Mouse (Mus musculus) lung, embryonic 16.5 days (tissue): ENCODE measurements around the gene Bcl2l13. TPM values are rescaled to one million over a fixed set of nuclear protein-coding genes. Genes with fewer than 3 reads are reported as not detected.
"Not testable (repeated sequence)": the region's sequence is repeated elsewhere in the genome, so short reads cannot be mapped to it uniquely, and the experiment has no call there.

Experiments
- ATAC-seq: fragments of 200-750 bp; cut with Nextera tagmentation; 2 replicates; pipeline ENCODE4 v1.8.0; 2017; ENCODE audit warnings: low read depth, mild to moderate bottlenecking, moderate library complexity
- H3K27ac ChIP-seq: fragments of 300-500 bp; sonication (generic); 2 replicates; pipeline ENCODE4 v1.5.1; 2014; ENCODE audit warnings: mild to moderate bottlenecking, control low read depth, low read length
- H3K27me3 ChIP-seq: fragments of 300-500 bp; sonication (generic); 2 replicates; pipeline ENCODE4 v1.6.1; 2014; ENCODE audit warnings: low read depth, low read length, mixed read lengths; ENCODE audit not compliant: control insufficient read depth, insufficient read depth
- H3K36me3 ChIP-seq: fragments of 300-500 bp; sonication (generic); 2 replicates; pipeline ENCODE4 v1.6.1; 2014; ENCODE audit warnings: low read length; ENCODE audit not compliant: control insufficient read depth, insufficient read depth
- H3K4me1 ChIP-seq: fragments of 300-500 bp; sonication (generic); replicated peaks from 2 replicates; pipeline ENCODE4 v1.6.1; 2014; ENCODE audit warnings: low read length, mixed read lengths; ENCODE audit not compliant: control insufficient read depth, insufficient read depth
- H3K4me2 ChIP-seq: fragments of 300-500 bp; sonication (generic); 2 replicates; pipeline ENCODE4 v1.6.1; 2014; ENCODE audit warnings: low read depth, low read length, control low read depth
- H3K4me3 ChIP-seq: fragments of 300-500 bp; sonication (generic); 2 replicates; pipeline ENCODE4 v1.5.1; 2014; ENCODE audit warnings: mild to moderate bottlenecking, low read length, control low read depth
- H3K9ac ChIP-seq: fragments of 300-500 bp; sonication (generic); 2 replicates; pipeline ENCODE4 v1.6.1; 2014; ENCODE audit warnings: low read length, control low read depth
- H3K9me3 ChIP-seq: fragments of 300-500 bp; sonication (generic); 2 replicates; pipeline ENCODE4 v1.6.1; 2016; ENCODE audit warnings: low read length; ENCODE audit not compliant: control insufficient read depth
- WGBS: fragments of 180-500 bp; shearing (Covaris S2); extraction: QIAGEN DNeasy Blood & Tissue Kit; methylation state at CpG from one replicate; pipeline ENCODE4 v1.1.7; 2014; 5-methylcytosine and 5-hydroxymethylcytosine counted together
- polyA plus RNA-seq: library from polyadenylated mRNA; unstranded; fragments of >200 nt; fragmentation: Nextera tagmentation; extraction: Ambion mirVana; gene quantifications from 2 replicates; pipeline ENCODE4 v1.2.1, GENCODE M21; 2015

The Bcl2l13 gene
- polyA plus RNA-seq, 1 experiment from 2014 or later = 27.2 TPM

DNA sequence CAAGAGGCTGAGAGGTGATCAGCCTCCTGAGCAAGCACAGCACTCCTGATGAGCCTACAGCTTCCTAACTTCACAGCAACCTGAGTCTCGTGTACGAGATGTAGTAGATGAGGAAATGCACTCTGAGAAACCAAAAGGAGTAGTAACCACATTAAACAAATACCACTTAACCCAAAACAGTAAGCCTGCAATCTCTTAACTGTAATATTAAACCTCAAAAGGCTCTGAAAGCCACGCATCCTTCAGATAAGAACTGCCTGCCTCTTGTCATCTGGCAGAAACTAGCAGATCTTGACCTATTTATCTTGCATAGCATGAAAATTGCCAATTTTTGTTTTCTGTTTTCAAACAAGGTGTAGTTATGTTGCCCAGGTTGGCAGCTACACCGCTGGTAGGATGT lies 37.1 kb upstream of the Bcl2l13 start:
- Histone ChIP-seq H3K27me3 (no peaks in the 10 kb centered on the region), H3K4me2 (no peak overlapping the region), H3K4me1 (no peaks in the 10 kb centered on the region), H3K9ac (no peak overlapping the region), H3K27ac (no peak overlapping the region), H3K9me3 (no peaks in the 10 kb centered on the region), H3K36me3 (peaks cover 45% of the 10 kb centered on the region), H3K4me3 (no peak overlapping the region)
- ATAC-seq = no peak
- WGBS = 84% methylated on average over 4 of the region's 4 CpGs

- WGBS = 86% methylated on average over 4 of the region's 4 CpGs
- Histone ChIP-seq H3K27ac (no peak overlapping the region), H3K9ac (no peak overlapping the region), H3K4me3 (no peak overlapping the region), H3K36me3 (peaks cover 44% of the 10 kb centered on the region), H3K9me3 (no peaks in the 10 kb centered on the region), H3K27me3 (no peaks in the 10 kb centered on the region), H3K4me1 (no peaks in the 10 kb centered on the region), H3K4me2 (no peak overlapping the region)
- ATAC-seq = no peak
These were observed 36.4 kb upstream of the Bcl2l13 start for GRCm38 (mm10) chr6:120799581-120800041.

DNA sequence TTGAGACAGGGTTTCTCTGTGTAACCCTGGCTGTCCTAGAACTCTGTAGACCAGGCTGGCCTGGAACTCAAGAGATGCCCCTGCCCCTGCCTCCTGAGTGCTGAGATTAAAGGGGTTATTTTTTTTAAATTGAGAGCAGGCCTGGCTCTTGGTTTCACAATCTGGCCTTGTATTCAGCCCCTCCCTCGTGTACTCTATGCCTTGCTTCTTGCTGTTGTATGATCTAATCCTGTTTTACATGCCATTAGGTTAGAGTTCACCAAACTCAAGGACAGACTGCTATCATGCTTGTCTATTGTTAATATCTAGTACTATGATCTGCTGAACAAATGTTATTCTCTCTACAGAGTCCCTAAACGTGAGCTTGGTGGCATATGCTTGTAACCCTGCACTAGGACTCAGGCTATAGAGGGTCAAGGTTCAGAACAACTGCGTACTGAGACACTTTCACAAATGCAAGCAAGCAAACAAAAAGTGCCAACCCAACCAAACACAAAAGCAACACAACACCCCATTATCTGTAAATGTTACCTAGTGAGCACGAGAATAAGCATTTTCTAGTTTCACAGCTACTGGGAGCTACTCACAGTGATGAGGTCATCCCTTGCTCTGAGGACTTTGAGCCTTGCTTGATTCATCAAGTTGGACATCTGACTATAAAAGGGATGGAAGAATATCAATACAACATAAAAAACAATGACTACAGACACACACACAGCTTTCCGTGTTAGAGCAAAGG lies 28.8 kb upstream of the Bcl2l13 start:
- no peak overlapping the region for H3K27ac ChIP-seq
- no peaks in the 10 kb centered on the region for H3K27me3 ChIP-seq
- no peak overlapping the region for H3K9ac ChIP-seq
- H3K4me3 ChIP-seq = no peak overlapping the region
- no peak for ATAC-seq
- peaks cover 43% of the 10 kb centered on the region for H3K36me3 ChIP-seq
- no peaks in the 10 kb centered on the region for H3K4me1 ChIP-seq
- H3K4me2 ChIP-seq = no peak overlapping the region
- H3K9me3 ChIP-seq = no peaks in the 10 kb centered on the region
- 69% methylated on average over 5 of the region's 5 CpGs for WGBS

DNA sequence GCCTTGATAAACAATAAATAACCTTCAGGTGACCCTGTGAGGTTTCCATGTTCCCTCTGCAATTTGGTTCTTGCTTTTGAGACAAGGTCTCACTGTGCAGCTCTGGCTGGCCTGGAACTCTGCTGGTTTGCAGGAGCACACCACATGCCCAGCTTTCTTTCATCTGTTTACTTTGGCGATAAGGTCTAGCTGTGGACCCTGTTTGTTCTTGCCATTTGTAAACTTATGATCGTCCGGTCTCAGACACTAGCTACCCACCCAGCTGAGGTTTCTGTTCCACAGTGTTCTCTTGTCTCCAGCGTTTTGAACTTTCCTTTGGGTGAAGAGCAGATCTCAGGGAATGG lies 28.3 kb upstream of the Bcl2l13 start:
- 69% methylated on average over 4 of the region's 4 CpGs for whole genome bisulfite sequencing
- H3K36me3 ChIP-seq = peaks cover 40% of the 10 kb centered on the region
- no peaks in the 10 kb centered on the region for H3K27me3 ChIP-seq
- H3K4me2 ChIP-seq = no peak overlapping the region
- no peak overlapping the region for H3K27ac ChIP-seq
- no peaks in the 10 kb centered on the region for H3K9me3 ChIP-seq
- H3K4me3 ChIP-seq = no peak overlapping the region
- H3K9ac ChIP-seq = no peak overlapping the region
- no peak for ATAC-seq
- H3K4me1 ChIP-seq = no peaks in the 10 kb centered on the region

- over 99% methylated on average over 6 of the region's 10 CpGs for WGBS
- not testable (repeated sequence) for ATAC-seq, H3K27ac ChIP-seq
These were observed 24.0 kb upstream of the Bcl2l13 start for GRCm38 (mm10) chr6:120811999-120812398.

GRCm38 (mm10) chr6:120819294-120819693 lies 16.7 kb upstream of the Bcl2l13 start:
- peaks cover 10% of the 10 kb centered on the region for H3K4me1 ChIP-seq
- H3K4me2 ChIP-seq = no peak overlapping the region
- no peak overlapping the region for H3K27ac ChIP-seq
- H3K9ac ChIP-seq = no peak overlapping the region
- WGBS = 92% methylated on average over 2 of the region's 2 CpGs
- ATAC-seq = no peak
- no peaks in the 10 kb centered on the region for H3K27me3 ChIP-seq
- no peaks in the 10 kb centered on the region for H3K9me3 ChIP-seq
- H3K4me3 ChIP-seq = no peak overlapping the region
- H3K36me3 ChIP-seq = peaks cover 18% of the 10 kb centered on the region

More at GRCm38 (mm10) chr6:120811999-120812398, 24.0 kb upstream of the Bcl2l13 start:
- H3K9ac ChIP-seq, H3K27me3 ChIP-seq, H3K4me1 ChIP-seq, H3K4me2 ChIP-seq, H3K4me3 ChIP-seq, H3K9me3 ChIP-seq: not testable (repeated sequence)
- H3K36me3 ChIP-seq = peaks cover 19% of the 10 kb centered on the region

GRCm38 (mm10) chr6:120820144-120820543 lies 15.9 kb upstream of the Bcl2l13 start:
- no peak overlapping the region for H3K4me3 ChIP-seq
- no peak for ATAC-seq
- H3K9me3 ChIP-seq = no peaks in the 10 kb centered on the region
- H3K4me2 ChIP-seq = no peak overlapping the region
- H3K27me3 ChIP-seq = no peaks in the 10 kb centered on the region
- whole genome bisulfite sequencing = 81% methylated on average over 5 of the region's 5 CpGs
- H3K36me3 ChIP-seq = peaks cover 18% of the 10 kb centered on the region
- peaks cover 10% of the 10 kb centered on the region for H3K4me1 ChIP-seq
- no peak overlapping the region for H3K27ac ChIP-seq
- H3K9ac ChIP-seq = no peak overlapping the region

DNA sequence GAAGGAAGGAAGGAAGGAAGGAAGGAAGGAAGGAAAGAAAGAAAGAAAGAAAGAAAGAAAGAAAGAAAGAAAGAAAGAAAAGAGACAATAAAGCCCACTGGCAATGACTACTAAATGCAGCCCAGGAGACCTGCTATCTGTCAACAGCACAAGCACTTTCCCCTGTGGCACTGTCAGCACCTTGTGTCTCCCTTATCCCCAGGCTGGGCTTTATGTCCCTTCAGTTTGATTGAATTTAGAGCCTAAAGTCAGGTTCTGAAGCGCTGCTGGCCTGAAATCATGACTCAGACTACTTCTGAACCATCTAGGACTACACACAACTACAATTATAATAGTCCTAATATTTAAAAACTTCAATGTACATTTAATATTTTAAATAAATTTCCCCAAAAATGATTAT lies 15.1 kb upstream of the Bcl2l13 start:
- H3K4me3 ChIP-seq = no peak overlapping the region

GRCm38 (mm10) chr6:120821715-120822114 lies 14.3 kb upstream of the Bcl2l13 start:
- H3K27ac ChIP-seq = no peak overlapping the region

More for the DNA sequence above, 15.1 kb upstream of the Bcl2l13 start:
- Histone ChIP-seq H3K36me3 (peaks cover 18% of the 10 kb centered on the region), H3K27me3 (no peaks in the 10 kb centered on the region), H3K27ac (no peak overlapping the region), H3K9ac (no peak overlapping the region), H3K4me1 (peaks cover 10% of the 10 kb centered on the region), H3K9me3 (no peaks in the 10 kb centered on the region), H3K4me2 (peak overlapping the region; percentile 80; the same call in 1 of the 2 replicates)
- WGBS = 88% methylated on average over 1 of the region's 1 CpGs
- ATAC-seq = no peak

More at GRCm38 (mm10) chr6:120821715-120822114, 14.3 kb upstream of the Bcl2l13 start:
- no peak for ATAC-seq
- Histone ChIP-seq H3K4me3 (peak overlapping the region; percentile 98), H3K36me3 (peaks cover 18% of the 10 kb centered on the region), H3K4me1 (peaks cover 10% of the 10 kb centered on the region), H3K9me3 (no peaks in the 10 kb centered on the region), H3K4me2 (peak overlapping the region; percentile 80), H3K9ac (peak overlapping the region; percentile 93), H3K27me3 (no peaks in the 10 kb centered on the region)
- 44% methylated on average over 5 of the region's 5 CpGs for WGBS
